Mouse (Mus musculus): ENCODE data around the gene Olfr1256.

Gene Olfr1256

DNA sequence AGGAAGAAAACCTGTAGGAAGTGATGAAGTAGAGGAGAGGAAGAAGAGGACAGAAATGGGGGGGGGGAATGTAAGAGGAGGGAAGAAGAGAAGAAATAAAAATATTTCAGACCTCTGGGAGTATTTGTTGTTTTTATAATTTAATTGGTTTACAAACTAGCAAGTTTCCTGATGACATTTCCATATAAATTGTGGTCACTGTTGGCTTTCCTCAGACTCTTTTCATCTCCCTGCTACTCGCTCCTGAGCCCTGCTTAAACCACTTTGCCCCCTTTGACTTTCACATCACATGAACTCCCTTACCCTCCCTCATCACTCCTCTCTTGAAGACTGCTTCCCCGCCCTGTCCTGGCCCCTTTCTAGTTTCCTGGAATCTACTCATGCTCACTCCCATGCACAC lies at the start of gene Olfr1256:
Gene Olfr1256, minus strand, starts transcription at position 101 of the 400 bp plus-strand sequence.
- ATAC-seq (ENCODE audit: insufficient number of reproducible peaks, low FRiP score, low TSS enrichment), result no peak

DNA sequence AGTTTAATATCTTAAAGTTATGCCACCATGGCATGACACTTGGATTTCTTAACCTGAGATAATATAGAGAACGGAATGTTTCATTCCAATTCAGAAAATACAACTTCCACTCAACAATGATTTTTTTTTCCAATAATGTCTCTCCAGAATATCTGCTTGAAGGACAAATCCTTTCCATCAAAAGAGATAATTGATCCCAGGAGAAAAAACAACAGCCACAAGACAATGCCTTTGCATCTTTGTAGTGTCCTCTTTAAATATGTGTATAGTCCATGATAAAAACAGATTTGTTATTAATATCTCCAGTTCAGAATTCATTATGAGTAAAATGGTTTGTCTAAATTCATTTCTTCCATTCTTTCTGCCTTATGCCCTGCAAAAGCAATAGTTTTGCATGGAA lies 36.8 kb upstream of the Olfr1256 start, which contains the start of gene Olfr1257:
Gene Olfr1257, plus strand, starts transcription at position 301 of the 400 bp plus-strand sequence.
- ATAC-seq (ENCODE audit: insufficient number of reproducible peaks, low FRiP score, low TSS enrichment), result no peak

- no peak for ATAC-seq (ENCODE audit: insufficient number of reproducible peaks, low FRiP score, low TSS enrichment)
These were observed 7.9 kb upstream of the Olfr1256 start for GRCm38 (mm10) chr2:89849230-89849629.

- ATAC-seq (ENCODE audit: insufficient number of reproducible peaks, low FRiP score, low TSS enrichment), result no peak
These were observed 6.8 kb upstream of the Olfr1256 start, which contains the start of gene Olfr48 for GRCm38 (mm10) chr2:89848105-89848504. Gene Olfr48, minus strand, starts transcription at chr2:89848205.

DNA sequence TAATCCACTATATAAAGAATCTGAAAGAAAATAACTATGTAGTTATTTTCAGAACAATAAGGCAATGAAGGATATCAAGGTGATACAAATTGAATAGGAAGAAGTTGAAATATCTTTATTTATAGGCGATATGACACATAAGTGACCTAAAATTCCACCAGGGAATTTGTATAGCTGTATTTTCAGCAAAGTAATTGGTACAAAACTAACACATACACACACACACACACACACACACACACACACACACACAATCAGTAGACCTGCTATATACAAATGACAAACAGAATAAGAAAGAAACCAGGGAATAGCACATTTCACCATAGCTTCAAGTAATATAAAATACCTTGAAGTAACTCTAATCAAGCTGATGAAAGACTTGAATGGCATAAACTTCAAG lies 21.1 kb downstream of the Olfr1256 start:
- ATAC-seq (ENCODE audit: insufficient number of reproducible peaks, low FRiP score, low TSS enrichment), result no peak

GRCm38 (mm10) chr2:89811751-89812150 lies 29.6 kb downstream of the Olfr1256 start, which contains the start of gene Olfr1255:
Gene Olfr1255, plus strand, starts transcription at chr2:89812051.
- no peak for ATAC-seq (ENCODE audit: insufficient number of reproducible peaks, low FRiP score, low TSS enrichment)

- no peak for ATAC-seq (ENCODE audit: insufficient number of reproducible peaks, low FRiP score, low TSS enrichment)
These were observed 30.6 kb downstream of the Olfr1256 start for GRCm38 (mm10) chr2:89810751-89811150.

- no peak for ATAC-seq (ENCODE audit: insufficient number of reproducible peaks, low FRiP score, low TSS enrichment)
These were observed 41.8 kb downstream of the Olfr1256 start for GRCm38 (mm10) chr2:89799583-89799982.

- ATAC-seq (ENCODE audit: insufficient number of reproducible peaks, low FRiP score, low TSS enrichment), result no peak
These were observed 47.8 kb downstream of the Olfr1256 start, which contains the start of gene Olfr1254 for GRCm38 (mm10) chr2:89793519-89793918. Gene Olfr1254, minus strand, starts transcription at chr2:89793619.
